Mouse (Mus musculus) G1E (cell line): ENCODE data around the gene T2.
"Not testable (repeated sequence)": the region's sequence is repeated elsewhere in the genome, so short reads cannot be mapped to it uniquely, and the experiment has no call there.

Experiments
- CTCF ChIP-seq: IDR thresholded peaks from 2 replicates; pipeline ENCODE4 v1.5.1; 2012; ENCODE audit warnings: low read depth, low read length, inconsistent platforms, mixed read lengths
- GATA2 ChIP-seq: IDR thresholded peaks from 2 replicates; pipeline ENCODE4 v1.6.1; 2012; ENCODE audit warnings: low read depth, low read length, inconsistent platforms, borderline replicate concordance
- POLR2AphosphoS5 ChIP-seq: IDR thresholded peaks from 2 replicates; pipeline ENCODE4 v1.6.1; 2012; ENCODE audit warnings: low read depth, low read length, inconsistent platforms; ENCODE audit not compliant: insufficient replicate concordance

DNA sequence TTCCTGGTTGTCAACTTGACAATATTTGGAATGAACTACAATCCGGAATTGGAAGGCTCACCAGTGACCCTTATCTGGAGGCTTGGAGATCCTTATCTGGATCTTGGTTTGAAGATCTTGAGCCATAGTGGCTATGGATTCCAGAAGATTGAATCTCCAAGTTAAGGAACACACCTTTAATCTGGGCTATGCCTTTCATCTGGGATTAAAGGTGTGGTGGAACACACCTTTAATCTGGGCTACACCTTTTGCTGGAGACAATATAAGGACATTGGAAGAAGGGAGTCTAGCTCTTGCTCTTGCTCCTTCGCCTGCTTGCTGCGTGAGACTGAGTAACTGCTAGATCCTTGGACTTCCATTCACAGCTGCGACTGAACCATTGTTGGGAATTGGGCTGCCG is 18.6 kb upstream of the T2 start, which contains the start of gene Prr18:
- not testable (repeated sequence) for TF ChIP-seq CTCF, POLR2AphosphoS5, GATA2
